Mouse (Mus musculus) CD4-positive naive resting alpha-beta T cell, adult 76 days (primary cell): ENCODE measurements around the gene Gm3072. TPM values are rescaled to one million over a fixed set of nuclear protein-coding genes. Genes with fewer than 3 reads are reported as not detected.

Experiments used
- total RNA-seq: library from RNA; stranded (reverse); gene quantifications from one replicate; pipeline ENCODE4 v1.2.4, GENCODE M21; 2023

Gm3072 gene
- not detected for total RNA-seq

DNA sequence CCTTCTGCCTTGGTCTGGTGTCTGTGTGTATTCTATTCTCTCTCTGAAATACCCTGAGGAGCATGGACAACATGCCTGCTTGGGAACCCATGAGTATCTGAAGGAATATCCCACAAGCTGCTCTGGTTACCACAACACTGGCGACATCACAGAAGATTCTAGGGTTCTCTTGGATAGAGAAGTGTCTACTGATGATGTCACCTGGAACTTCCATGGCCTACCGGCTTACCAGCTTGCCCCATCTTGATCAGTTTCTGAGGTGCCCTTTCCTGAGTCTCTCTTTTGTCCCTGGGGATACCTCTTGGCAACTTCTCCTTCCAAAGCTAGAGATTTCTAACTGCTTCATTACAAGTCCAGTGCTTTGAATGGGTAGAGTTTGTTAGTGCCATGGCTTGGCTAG, at the start of gene Gm3072:
Gene Gm3072 (minus strand): TSS at position 101 of the 400 bp plus-strand sequence.

DNA sequence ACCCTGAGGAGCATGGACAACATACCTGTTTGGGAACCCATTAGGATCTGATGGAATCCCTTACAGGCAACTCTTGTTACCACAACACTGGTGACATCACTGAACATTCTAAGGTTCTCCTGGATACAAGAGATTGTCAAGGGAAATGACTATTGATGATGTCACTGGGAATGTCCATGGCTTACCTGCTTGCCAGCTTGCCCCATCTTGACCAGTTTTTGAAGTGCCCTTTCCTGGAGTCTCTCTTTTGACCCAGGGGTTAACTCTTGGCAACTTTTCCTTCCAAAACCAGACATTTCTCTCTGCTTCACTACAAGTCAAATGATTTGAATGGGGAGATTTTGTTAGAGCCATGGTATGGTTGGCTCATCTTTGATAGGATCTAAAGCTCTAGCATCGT, 22.0 kb upstream of the Gm3072 start, which contains the start of gene Gm3676:
Gene Gm3676 (minus strand): TSS at position 101 of the 400 bp plus-strand sequence.

DNA sequence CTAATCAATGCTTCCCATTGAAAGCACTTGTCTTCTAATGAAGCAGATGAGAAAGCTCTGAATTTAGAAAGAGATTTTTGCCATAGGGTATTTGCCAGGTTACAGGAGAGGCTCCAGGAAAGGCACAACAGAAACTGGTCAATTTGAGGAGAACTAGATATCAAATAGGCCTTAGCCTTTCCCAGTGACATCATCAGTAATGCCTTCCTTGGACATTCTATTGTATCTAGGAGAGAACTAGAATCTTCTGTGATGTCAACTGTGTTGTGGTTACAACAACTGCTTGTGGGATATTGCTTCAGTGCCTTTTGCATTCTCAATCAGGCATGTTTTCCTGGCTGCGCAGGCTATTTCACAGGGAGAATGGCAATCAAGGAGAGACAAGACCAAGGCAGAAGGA, 51.5 kb downstream of the Gm3072 start, which contains the start of gene 1700049E17Rik2:
Gene 1700049E17Rik2 (plus strand): TSS at position 301 of the 400 bp plus-strand sequence.

Other genes starting within 250 kb of the Gm3072 start
- gene Gm7945, start 238.2 kb downstream of the Gm3072 start, total RNA-seq = not detected
- gene Gm6482, start 216.3 kb downstream of the Gm3072 start, total RNA-seq = not detected
- not detected for gene Gm7954, start 171.1 kb downstream of the Gm3072 start, total RNA-seq
- not detected for gene Gm3486, start 135.1 kb downstream of the Gm3072 start, total RNA-seq
- not detected for gene Gm7970, start 69.0 kb downstream of the Gm3072 start, total RNA-seq
- not detected for gene 1700049E17Rik2, start 51.4 kb downstream of the Gm3072 start, total RNA-seq
- gene Gm3676, start 21.9 kb upstream of the Gm3072 start, total RNA-seq = not detected
- gene Gm8068, start 77.3 kb upstream of the Gm3072 start, total RNA-seq = not detected
- gene Gm7929, start 126.0 kb upstream of the Gm3072 start, total RNA-seq = not detected
- gene Gm47189, start 147.8 kb upstream of the Gm3072 start, total RNA-seq = not detected